Mouse (Mus musculus): Measurements from ENCODE around the gene Sgsm1.

- TF ChIP-seq CTCF (IDR thresholded peaks at IDR 0.05) (no peak), EP300 (IDR thresholded peaks at IDR 0.05) (no peak)
Measured at GRCm38 (mm10) chr5:113336281-113336680, 25.7 kb upstream of the Sgsm1 start.
